Mouse (Mus musculus): ENCODE data around the gene Tex16. TPM values are rescaled to one million over a fixed set of nuclear protein-coding genes. Genes with fewer than 3 reads are reported as not detected.

The Tex16 gene
- not detected for total RNA-seq (2021)

GRCm38 (mm10) chrX:112010707-112011106 lies at the start of gene Tex16:
Gene Tex16, plus strand, starts transcription at chrX:112011007.
- no peak for DNase-seq (ENCODE audit: low spot score in 2 of 2)

GRCm38 (mm10) chrX:111999661-112000060 lies 11.1 kb upstream of the Tex16 start:
- intact Hi-C loops (cut with DNase I) = no loop called here
- no peak for DNase-seq (ENCODE audit: low spot score in 2 of 2)

More at GRCm38 (mm10) chrX:112010707-112011106, at the start of gene Tex16:
- intact Hi-C loops (cut with DNase I) = no loop called here

Other genes with a start within 250 kb of the Tex16 start
- under 1 TPM in 1 of 2 experiments, not detected in 1; 0.34 TPM for gene Gm45194, start 119.6 kb upstream of the Tex16 start, total RNA-seq (2021)
- under 1 TPM in 1 of 2 experiments, not detected in 1; 0.37 TPM for gene 4933403O08Rik, start 228.0 kb downstream of the Tex16 start, total RNA-seq (2021)

Data from left cerebral cortex, postnatal 25 days (tissue).